Mouse (Mus musculus): Measurements from ENCODE around the gene Pik3c2g. TPM values are rescaled to one million over a fixed set of nuclear protein-coding genes. Genes with fewer than 3 reads are reported as not detected.
A peak's percentile ranks its signal among the peaks of the same experiment; 100 is the strongest.

The Pik3c2g gene
- polyA plus RNA-seq, 1 experiment from 2014 or later: 0.25 TPM

- 0 out of 2 replicates have a peak overlapping the region, but pooled peaks have one; percentile 23 for H3K27ac ChIP-seq (ENCODE audit: low read length)
- H3K4me2 ChIP-seq (ENCODE audit: low read length): no peak overlapping the region
- no peaks in the 10 kb centered on the region for H3K27me3 ChIP-seq (ENCODE audit: control insufficient read depth, insufficient read depth, low read depth, low read length)
- peaks cover 14% of the 10 kb centered on the region for H3K4me1 ChIP-seq (ENCODE audit: control insufficient read depth, insufficient read depth, low read length)
- no peak overlapping the region for H3K9ac ChIP-seq (ENCODE audit: low read depth, low read length)
- H3K36me3 ChIP-seq (ENCODE audit: control insufficient read depth, insufficient read depth, low read length): no peaks in the 10 kb centered on the region
- ATAC-seq: peak; percentile 72
- H3K9me3 ChIP-seq (replicated peaks; ENCODE audit: control insufficient read depth, low read length, poor library complexity, severe bottlenecking): no peaks in the 10 kb centered on the region
- WGBS: 16% methylated on average over 6 of the region's 6 CpGs
- H3K4me3 ChIP-seq (ENCODE audit: low read depth, low read length): no peak overlapping the region
Observed at GRCm38 (mm10) chr6:139966684-139967083, 379.7 kb downstream of the Pik3c2g start.

DNA sequence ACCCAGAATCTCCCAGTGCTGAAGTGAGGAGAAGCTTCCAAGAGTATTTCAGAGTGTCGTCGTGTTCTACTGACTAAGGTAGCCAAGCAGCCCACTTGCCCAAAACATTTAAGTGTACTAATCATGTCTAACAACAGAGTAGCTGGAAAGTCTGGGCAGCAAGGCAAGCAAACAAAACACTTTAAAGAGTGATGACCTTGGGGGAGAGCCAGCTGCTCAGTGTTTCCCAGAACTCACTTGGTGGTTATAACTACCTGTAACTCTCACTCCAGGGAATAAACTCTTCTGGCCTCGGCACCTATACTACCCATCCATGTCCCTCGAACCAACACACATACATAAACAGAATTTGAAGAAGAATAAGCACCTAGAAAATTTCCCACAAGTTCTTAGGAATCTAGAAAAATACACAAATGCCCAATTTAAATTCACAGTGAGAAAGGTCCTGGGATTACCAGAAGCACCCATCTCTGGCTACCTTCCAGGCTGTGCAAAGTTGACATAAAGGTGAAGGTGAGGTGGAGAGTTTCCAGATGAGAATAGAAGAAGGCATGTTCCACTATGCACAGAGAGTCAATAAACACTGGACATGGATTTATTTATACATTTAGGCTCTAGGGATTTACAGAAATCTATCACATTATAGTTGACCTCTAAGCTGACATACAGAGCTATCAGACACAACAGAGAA lies 384.7 kb downstream of the Pik3c2g start:
- no peak overlapping the region for H3K9ac ChIP-seq (ENCODE audit: low read depth, low read length)
- H3K4me3 ChIP-seq (ENCODE audit: low read depth, low read length): no peak overlapping the region
- peaks cover 5% of the 10 kb centered on the region for H3K4me1 ChIP-seq (ENCODE audit: control insufficient read depth, insufficient read depth, low read length)
- ATAC-seq: no peak
- H3K4me2 ChIP-seq (ENCODE audit: low read length): no peak overlapping the region
- H3K27me3 ChIP-seq (ENCODE audit: control insufficient read depth, insufficient read depth, low read depth, low read length): no peaks in the 10 kb centered on the region
- 90% methylated on average over 4 of the region's 4 CpGs for WGBS
- no peaks in the 10 kb centered on the region for H3K36me3 ChIP-seq (ENCODE audit: control insufficient read depth, insufficient read depth, low read length)
- no peaks in the 10 kb centered on the region for H3K9me3 ChIP-seq (replicated peaks; ENCODE audit: control insufficient read depth, low read length, poor library complexity, severe bottlenecking)
- H3K27ac ChIP-seq (ENCODE audit: low read length): no peak overlapping the region

DNA sequence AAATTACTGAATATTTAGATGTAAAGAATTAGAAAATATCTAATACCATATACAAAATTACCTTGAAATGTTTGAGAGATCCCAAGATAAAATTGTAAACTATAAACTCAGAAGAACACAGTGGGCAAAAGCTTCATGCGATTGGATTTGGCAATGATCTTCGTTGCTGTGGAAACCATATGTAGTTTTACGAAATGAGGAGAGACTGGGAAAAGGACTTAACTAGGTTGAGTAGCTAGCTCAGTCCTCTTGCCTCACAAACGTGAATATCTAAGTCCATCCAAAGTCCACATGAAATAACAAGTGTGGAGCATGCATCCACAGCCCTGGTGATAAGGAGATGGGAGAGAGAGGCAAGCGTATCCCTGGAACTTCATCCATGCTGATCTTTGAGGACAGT lies 387.6 kb downstream of the Pik3c2g start:
- WGBS: 84% methylated on average over 5 of the region's 5 CpGs
- H3K9ac ChIP-seq (ENCODE audit: low read depth, low read length): no peak overlapping the region
- no peak overlapping the region for H3K4me3 ChIP-seq (ENCODE audit: low read depth, low read length)
- H3K36me3 ChIP-seq (ENCODE audit: control insufficient read depth, insufficient read depth, low read length): no peaks in the 10 kb centered on the region
- no peaks in the 10 kb centered on the region for H3K27me3 ChIP-seq (ENCODE audit: control insufficient read depth, insufficient read depth, low read depth, low read length)
- ATAC-seq: no peak
- no peak overlapping the region for H3K27ac ChIP-seq (ENCODE audit: low read length)
- no peaks in the 10 kb centered on the region for H3K9me3 ChIP-seq (replicated peaks; ENCODE audit: control insufficient read depth, low read length, poor library complexity, severe bottlenecking)
- 0 out of 2 replicates have a peak, but pooled peaks cover under 1% of the 10 kb centered on the region for H3K4me1 ChIP-seq (ENCODE audit: control insufficient read depth, insufficient read depth, low read length)
- no peak overlapping the region for H3K4me2 ChIP-seq (ENCODE audit: low read length)

DNA sequence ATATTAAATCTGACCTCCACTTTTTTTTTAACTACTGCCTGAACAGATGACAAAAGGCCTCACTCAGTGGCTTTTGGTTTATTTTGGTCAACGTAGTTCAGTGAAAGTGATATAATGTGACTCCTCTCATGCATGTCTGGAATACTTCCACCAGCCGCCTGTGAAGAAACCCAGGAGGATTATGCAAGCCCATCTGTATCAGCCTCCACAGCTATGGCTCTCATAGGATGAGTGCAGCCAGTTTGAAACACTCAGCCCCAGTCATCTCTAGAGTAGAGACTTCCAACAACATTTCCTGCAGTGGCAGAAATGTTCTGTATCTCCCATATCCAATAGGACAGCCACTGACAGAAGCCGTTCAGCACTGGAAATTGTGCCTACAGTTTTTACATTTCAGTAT lies 391.1 kb downstream of the Pik3c2g start:
- H3K27ac ChIP-seq (ENCODE audit: low read length): no peak overlapping the region
- no peaks in the 10 kb centered on the region for H3K27me3 ChIP-seq (ENCODE audit: control insufficient read depth, insufficient read depth, low read depth, low read length)
- H3K9me3 ChIP-seq (replicated peaks; ENCODE audit: control insufficient read depth, low read length, poor library complexity, severe bottlenecking): no peaks in the 10 kb centered on the region
- H3K4me2 ChIP-seq (ENCODE audit: low read length): no peak overlapping the region
- H3K36me3 ChIP-seq (ENCODE audit: control insufficient read depth, insufficient read depth, low read length): no peaks in the 10 kb centered on the region
- 57% methylated on average over 3 of the region's 3 CpGs for WGBS
- H3K9ac ChIP-seq (ENCODE audit: low read depth, low read length): no peak overlapping the region
- 0 out of 2 replicates have a peak, but pooled peaks cover 2% of the 10 kb centered on the region for H3K4me1 ChIP-seq (ENCODE audit: control insufficient read depth, insufficient read depth, low read length)
- H3K4me3 ChIP-seq (ENCODE audit: low read depth, low read length): no peak overlapping the region
- ATAC-seq: no peak

DNA sequence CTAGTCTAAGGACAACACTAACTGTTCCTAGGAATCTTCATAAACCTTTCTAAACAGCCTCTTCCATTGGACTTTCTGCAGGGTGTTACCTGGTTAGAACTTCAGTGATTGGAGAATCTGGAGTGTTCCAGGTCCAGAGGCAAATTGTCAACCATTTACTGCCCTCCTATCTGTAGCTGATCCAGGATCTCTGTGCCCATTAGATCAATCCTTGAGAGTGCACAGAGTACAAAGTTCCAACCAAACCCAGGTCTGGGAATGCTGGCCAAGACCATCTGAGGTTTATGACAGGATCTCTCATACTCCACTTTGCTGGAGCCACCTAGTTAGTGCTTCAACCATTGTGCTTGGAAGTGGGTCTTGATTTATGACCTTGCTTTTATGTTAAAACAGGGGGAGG lies 394.0 kb downstream of the Pik3c2g start:
- no peak overlapping the region for H3K9ac ChIP-seq (ENCODE audit: low read depth, low read length)
- H3K27ac ChIP-seq (ENCODE audit: low read length): no peak overlapping the region
- H3K4me2 ChIP-seq (ENCODE audit: low read length): no peak overlapping the region
- no peaks in the 10 kb centered on the region for H3K9me3 ChIP-seq (replicated peaks; ENCODE audit: control insufficient read depth, low read length, poor library complexity, severe bottlenecking)
- 0 out of 2 replicates have a peak, but pooled peaks cover 2% of the 10 kb centered on the region for H3K4me1 ChIP-seq (ENCODE audit: control insufficient read depth, insufficient read depth, low read length)
- H3K36me3 ChIP-seq (ENCODE audit: control insufficient read depth, insufficient read depth, low read length): no peaks in the 10 kb centered on the region
- no peaks in the 10 kb centered on the region for H3K27me3 ChIP-seq (ENCODE audit: control insufficient read depth, insufficient read depth, low read depth, low read length)
- H3K4me3 ChIP-seq (ENCODE audit: low read depth, low read length): no peak overlapping the region
- ATAC-seq: no peak

- Histone ChIP-seq H3K27ac (ENCODE audit: low read length) (no peak overlapping the region), H3K36me3 (ENCODE audit: control insufficient read depth, insufficient read depth, low read length) (no peaks in the 10 kb centered on the region), H3K4me1 (ENCODE audit: control insufficient read depth, insufficient read depth, low read length) (0 out of 2 replicates have a peak, but pooled peaks cover 2% of the 10 kb centered on the region), H3K9ac (ENCODE audit: low read depth, low read length) (no peak overlapping the region), H3K4me2 (ENCODE audit: low read length) (no peak overlapping the region), H3K27me3 (ENCODE audit: control insufficient read depth, insufficient read depth, low read depth, low read length) (no peaks in the 10 kb centered on the region), H3K9me3 (replicated peaks; ENCODE audit: control insufficient read depth, low read length, poor library complexity, severe bottlenecking) (no peaks in the 10 kb centered on the region), H3K4me3 (ENCODE audit: low read depth, low read length) (no peak overlapping the region)
- WGBS: 92% methylated on average over 3 of the region's 3 CpGs
- ATAC-seq: no peak
Observed at GRCm38 (mm10) chr6:139984069-139984468, 397.0 kb downstream of the Pik3c2g start.

DNA sequence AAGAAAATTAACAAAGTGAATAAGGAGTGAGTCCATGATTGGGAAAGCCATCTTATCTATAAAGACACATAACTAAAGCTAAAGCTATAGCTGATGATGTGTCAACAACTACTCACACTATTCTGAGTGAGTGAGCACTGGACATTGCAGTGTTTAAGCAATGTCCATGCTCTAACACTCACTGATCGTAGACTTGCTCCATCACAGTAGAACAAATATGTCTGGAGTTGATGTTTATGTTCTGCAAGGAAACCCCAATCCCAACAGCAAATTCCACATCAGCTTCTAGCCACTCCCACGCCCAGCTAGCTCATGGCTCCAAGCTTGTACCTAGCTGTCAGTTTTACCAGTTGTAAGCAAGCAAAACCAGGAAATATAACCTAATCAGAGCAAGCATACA lies 399.5 kb downstream of the Pik3c2g start:
- H3K4me2 ChIP-seq (ENCODE audit: low read length): no peak overlapping the region

GRCm38 (mm10) chr6:139989075-139989474 lies 402.1 kb downstream of the Pik3c2g start:
- WGBS: 46% methylated on average over 6 of the region's 6 CpGs
- H3K4me2 ChIP-seq (ENCODE audit: low read length): no peak overlapping the region
- H3K4me1 ChIP-seq (ENCODE audit: control insufficient read depth, insufficient read depth, low read length): no peaks in the 10 kb centered on the region
- no peak overlapping the region for H3K4me3 ChIP-seq (ENCODE audit: low read depth, low read length)
- no peaks in the 10 kb centered on the region for H3K36me3 ChIP-seq (ENCODE audit: control insufficient read depth, insufficient read depth, low read length)
- H3K9me3 ChIP-seq (replicated peaks; ENCODE audit: control insufficient read depth, low read length, poor library complexity, severe bottlenecking): no peaks in the 10 kb centered on the region
- ATAC-seq: no peak
- H3K27ac ChIP-seq (ENCODE audit: low read length): no peak overlapping the region
- H3K27me3 ChIP-seq (ENCODE audit: control insufficient read depth, insufficient read depth, low read depth, low read length): no peaks in the 10 kb centered on the region
- no peak overlapping the region for H3K9ac ChIP-seq (ENCODE audit: low read depth, low read length)

More for the DNA sequence above, 399.5 kb downstream of the Pik3c2g start:
- H3K27me3 ChIP-seq (ENCODE audit: control insufficient read depth, insufficient read depth, low read depth, low read length): no peaks in the 10 kb centered on the region
- no peaks in the 10 kb centered on the region for H3K36me3 ChIP-seq (ENCODE audit: control insufficient read depth, insufficient read depth, low read length)
- H3K9me3 ChIP-seq (replicated peaks; ENCODE audit: control insufficient read depth, low read length, poor library complexity, severe bottlenecking): no peaks in the 10 kb centered on the region
- no peak overlapping the region for H3K27ac ChIP-seq (ENCODE audit: low read length)
- no peak overlapping the region for H3K4me3 ChIP-seq (ENCODE audit: low read depth, low read length)
- ATAC-seq: no peak
- no peaks in the 10 kb centered on the region for H3K4me1 ChIP-seq (ENCODE audit: control insufficient read depth, insufficient read depth, low read length)
- no peak overlapping the region for H3K9ac ChIP-seq (ENCODE audit: low read depth, low read length)
- 91% methylated on average over 2 of the region's 2 CpGs for WGBS

- Histone ChIP-seq H3K9me3 (replicated peaks; ENCODE audit: control insufficient read depth, low read length, poor library complexity, severe bottlenecking) (no peaks in the 10 kb centered on the region), H3K4me3 (ENCODE audit: low read depth, low read length) (no peak overlapping the region), H3K36me3 (ENCODE audit: control insufficient read depth, insufficient read depth, low read length) (no peaks in the 10 kb centered on the region), H3K27me3 (ENCODE audit: control insufficient read depth, insufficient read depth, low read depth, low read length) (no peaks in the 10 kb centered on the region), H3K4me1 (ENCODE audit: control insufficient read depth, insufficient read depth, low read length) (no peaks in the 10 kb centered on the region), H3K27ac (ENCODE audit: low read length) (no peak overlapping the region), H3K4me2 (ENCODE audit: low read length) (no peak overlapping the region), H3K9ac (ENCODE audit: low read depth, low read length) (no peak overlapping the region)
- WGBS: 82% methylated on average over 10 of the region's 10 CpGs
- ATAC-seq: no peak
Observed at GRCm38 (mm10) chr6:139989597-139989996, 402.6 kb downstream of the Pik3c2g start.

All from midbrain, embryonic 16.5 days (tissue).